8 mouse cellular contexts compared by ENCODE assay signal in the genomic region with DNA sequence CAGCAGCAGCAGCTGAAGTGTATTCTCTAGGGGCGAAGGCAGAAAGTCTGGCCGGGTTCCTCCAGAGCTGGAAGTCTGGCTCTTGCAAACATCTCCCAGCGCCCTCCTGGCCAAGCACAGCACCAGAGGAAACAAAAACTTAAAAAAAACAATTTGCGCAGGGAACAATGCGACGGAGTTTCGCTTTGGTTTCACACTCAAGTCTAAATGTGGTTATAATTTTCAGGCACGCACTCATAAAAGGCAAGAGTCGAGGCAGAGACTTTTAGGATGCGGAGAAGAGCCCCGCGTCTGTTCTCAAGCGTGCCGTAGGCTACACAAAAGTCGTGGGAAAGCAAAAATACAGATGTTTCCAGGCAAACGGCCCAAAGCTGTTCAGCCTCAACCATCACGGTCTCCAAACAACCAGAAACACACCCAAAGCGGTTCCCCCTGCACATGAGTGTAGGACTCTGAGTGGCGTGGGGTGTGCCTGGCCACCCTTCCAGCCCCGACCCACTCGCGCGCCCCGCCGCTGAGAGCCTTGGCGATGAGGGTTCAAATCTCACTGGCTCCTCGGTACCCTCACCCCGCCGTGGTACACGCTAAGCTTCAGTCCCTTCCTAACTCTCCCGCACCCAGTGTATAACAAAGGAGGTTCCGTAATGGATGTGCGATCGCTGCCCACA. TPM values are rescaled to one million over a fixed set of nuclear protein-coding genes. Genes with fewer than 3 reads are reported as not detected.
A peak's percentile ranks its signal among the peaks of the same experiment; 100 is the strongest.
DNase-seq lines count a peak whose midpoint lies in the region; ATAC-seq and TF ChIP-seq lines count a peak whose summit lies in the region.

No protein-coding gene starts in this region.

- peak overlapping the region; percentile 71 for H3K9ac ChIP-seq in intestine, postnatal 0 days (ENCODE audit: low read depth, low read length)
- peak overlapping the region; percentile 61 for H3K9ac ChIP-seq in liver, postnatal 0 days (replicated peaks)

- peak overlapping the region; percentile 70 for H3K4me2 ChIP-seq in intestine, postnatal 0 days (replicated peaks; ENCODE audit: low read depth)
- peak overlapping the region; percentile 78 for H3K4me2 ChIP-seq in liver, postnatal 0 days (ENCODE audit: low read depth, low read length)

- H3K27me3 ChIP-seq in intestine, postnatal 0 days (replicated peaks; ENCODE audit: control insufficient read depth, insufficient read depth, low read length): peaks cover 26% of the 10 kb centered on the region
- peaks cover 28% of the 10 kb centered on the region for H3K27me3 ChIP-seq in liver, postnatal 0 days (ENCODE audit: insufficient read depth, low read length)

- ATAC-seq in intestine, postnatal 0 days: no peak
- ATAC-seq in liver, postnatal 0 days: 0 out of 2 replicates have a peak, but pooled peaks have one; percentile 5

- TF ChIP-seq EP300 in liver, postnatal 0 days (IDR thresholded peaks at IDR 0.05; ENCODE audit: low read depth): no peak

- no peaks in the 10 kb centered on the region; the same call in 1 of the 2 replicates for H3K4me1 ChIP-seq in intestine, postnatal 0 days (replicated peaks; ENCODE audit: control insufficient read depth, insufficient read depth, low read length)
- peaks cover 7% of the 10 kb centered on the region; the same call in 1 of the 2 replicates for H3K4me1 ChIP-seq in liver, postnatal 0 days (ENCODE audit: insufficient read depth)

- peak overlapping the region; percentile 79 for H3K27ac ChIP-seq in intestine, postnatal 0 days (ENCODE audit: low read depth, low read length)
- H3K27ac ChIP-seq in liver, postnatal 0 days (ENCODE audit: low read depth): peak overlapping the region; percentile 55

- H3K36me3 ChIP-seq in intestine, postnatal 0 days (ENCODE audit: control insufficient read depth, insufficient read depth): no peaks in the 10 kb centered on the region
- H3K36me3 ChIP-seq in liver, postnatal 0 days (replicated peaks; ENCODE audit: insufficient read depth, low read length): no peaks in the 10 kb centered on the region

- no peaks in the 10 kb centered on the region for H3K9me3 ChIP-seq in intestine, postnatal 0 days (ENCODE audit: control insufficient read depth)
- H3K9me3 ChIP-seq in liver, postnatal 0 days (ENCODE audit: low read length): no peaks in the 10 kb centered on the region

- WGBS in intestine, postnatal 0 days: 6% methylated on average over 34 of the region's 34 CpGs
- 5% methylated on average over 34 of the region's 34 CpGs for WGBS in liver, postnatal 0 days (ENCODE audit: insufficient replicate concordance)

- peak; percentile 24 to 30 for DNase-seq in cerebellum, postnatal 10 days
- DNase-seq in cerebellum, adult 18-20 months: no peak
- DNase-seq in embryo, embryonic 9.5 days (ENCODE audit: extremely low spot score): peak; percentile 68
- peak; percentile 86 to 90 for DNase-seq in heart, adult 18-20 months
- DNase-seq in liver, postnatal 0 days: no peak
- peak; percentile 27 for DNase-seq in ovary, postnatal 14 days (ENCODE audit: low spot score)
- no peak for DNase-seq in cerebellum, adult 8-10 months

- H3K4me3 ChIP-seq in intestine, postnatal 0 days (ENCODE audit: low read depth, low read length): peak overlapping the region; percentile 60
- peak overlapping the region; percentile 56 for H3K4me3 ChIP-seq in liver, postnatal 0 days (ENCODE audit: low read depth, low read length)

- no peak for TF ChIP-seq CTCF in intestine, postnatal 0 days (IDR thresholded peaks at IDR 0.05; ENCODE audit: low read depth)
- TF ChIP-seq CTCF in liver, postnatal 0 days (IDR thresholded peaks at IDR 0.05; ENCODE audit: low read depth): no peak

RNA-seq across cellular contexts. Expression of gene Col4a2, which starts 0.8 kb away (rescaled TPM):
- 100 to 1,000 TPM; 127 to 140 TPM for total RNA-seq in heart, adult 18-20 months (2021)
- 44.5 and 44.8 TPM in 2 replicates for polyA plus RNA-seq in intestine, postnatal 0 days (2015; fragmentation: Nextera tagmentation; extraction: Ambion mirVana)
- 8.0 and 9.7 TPM in 2 replicates for polyA plus RNA-seq in liver, postnatal 0 days (2015; fragmentation: Nextera tagmentation; extraction: Ambion mirVana)

RNA-seq across cellular contexts. Expression of gene Col4a1, which starts 0.8 kb away (rescaled TPM):
- total RNA-seq in heart, adult 18-20 months (2021): 100 to 1,000 TPM; 217 to 274 TPM
- polyA plus RNA-seq in intestine, postnatal 0 days (2015; fragmentation: Nextera tagmentation; extraction: Ambion mirVana): 84.5 and 85.5 TPM in 2 replicates
- 15.8 and 22.6 TPM in 2 replicates for polyA plus RNA-seq in liver, postnatal 0 days (2015; fragmentation: Nextera tagmentation; extraction: Ambion mirVana)

Comparison
In these comparisons a context has a peak if more than half of its experiments do, and no peak if none do; other contexts are left out.
1. DNase-seq: peak in cerebellum, postnatal 10 days (2 of 2), embryo, embryonic 9.5 days (single experiment), heart, adult 18-20 months (2 of 2) and ovary, postnatal 14 days (single experiment); none in cerebellum, adult 18-20 months (0 of 2), liver, postnatal 0 days (single experiment) and cerebellum, adult 8-10 months (single experiment).